Mouse (Mus musculus) urinary bladder, postnatal 36 days (tissue): ENCODE results near the gene Bmi1.

ENCODE experiments used
- DNase-seq, 2 experiments: peaks; one replicate each; pipeline ENCODE4 v3.0.0; 2022; ENCODE audit warnings: low spot score in 2 of 2, mixed read lengths in 1 of 2

The Bmi1 gene

GRCm38 (mm10) chr2:18724462-18724861 lies 47.6 kb downstream of the Bmi1 start:
- no peak for DNase-seq

GRCm38 (mm10) chr2:18725880-18726279 lies 49.1 kb downstream of the Bmi1 start:
- no peak for DNase-seq

GRCm38 (mm10) chr2:18731718-18732117 lies 54.9 kb downstream of the Bmi1 start:
- no peak for DNase-seq

GRCm38 (mm10) chr2:18734394-18735127 lies 57.7 kb downstream of the Bmi1 start:
- DNase-seq: no peak
